Mouse (Mus musculus) activated CD4-positive, CD25-positive, alpha-beta regulatory T cell, adult 4 months (primary cell): ENCODE measurements around the gene Gtpbp8. TPM values are rescaled to one million over a fixed set of nuclear protein-coding genes. Genes with fewer than 3 reads are reported as not detected.

Experiments
- ATAC-seq: one replicate; pipeline ENCODE4 v1.8.0; 2017
- polyA plus RNA-seq, 2 experiments: library from polyadenylated mRNA; unstranded; fragments of 100-300 nt; shearing (Covaris generic); gene quantifications; one replicate each; pipeline ENCODE4 v1.2.1; 2017

Gene Gtpbp8
- polyA plus RNA-seq, 2 experiments from 2014 or later, result 34.5 to 43.4 TPM

DNA sequence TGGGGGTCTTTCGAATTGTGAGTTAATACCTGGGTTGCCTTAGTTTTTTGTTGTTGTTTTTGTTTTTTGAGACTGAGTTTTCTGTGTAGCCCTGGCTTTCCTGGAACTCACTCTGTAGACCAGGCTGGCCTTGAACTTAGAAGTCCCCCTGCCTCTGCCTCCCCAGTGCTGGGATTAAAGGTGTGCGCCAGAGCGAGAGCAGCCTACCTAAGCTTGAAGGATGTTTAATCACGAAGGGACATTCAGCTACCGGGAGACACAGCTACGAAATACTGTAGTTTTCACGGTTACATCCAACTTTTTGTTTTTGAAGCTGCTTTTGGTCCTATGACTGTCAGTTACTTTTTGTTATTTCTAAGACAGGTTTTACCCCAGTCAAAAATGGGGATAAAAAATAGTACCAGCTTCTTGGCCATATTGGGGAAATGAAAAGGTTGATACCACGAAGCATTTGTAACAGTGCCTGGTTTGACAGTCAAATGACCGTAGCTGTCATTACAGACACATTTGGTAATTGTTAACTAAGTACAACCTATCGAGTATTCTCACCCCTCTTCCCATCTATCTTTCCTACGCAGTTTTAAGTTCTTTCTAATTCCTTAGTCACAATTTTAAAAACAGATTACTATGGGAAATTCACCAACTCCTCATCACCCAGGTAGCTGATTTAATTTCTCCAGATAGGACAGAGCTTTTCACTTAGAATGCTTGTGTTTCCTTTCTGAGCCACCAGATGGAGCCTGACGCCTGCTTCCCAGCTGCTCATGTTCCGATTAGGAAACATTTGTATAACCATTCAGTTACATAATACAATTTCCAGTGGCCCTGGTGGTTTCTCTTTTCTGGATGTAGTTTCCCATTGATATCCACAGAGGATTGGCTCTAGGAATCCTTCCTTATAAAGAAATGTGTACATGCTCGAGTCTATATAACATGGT, 20.6 kb downstream of the Gtpbp8 start:
- peak; percentile 53 for ATAC-seq

GRCm38 (mm10) chr16:44724847-44725246, 21.3 kb downstream of the Gtpbp8 start:
- ATAC-seq, result peak; percentile 9

DNA sequence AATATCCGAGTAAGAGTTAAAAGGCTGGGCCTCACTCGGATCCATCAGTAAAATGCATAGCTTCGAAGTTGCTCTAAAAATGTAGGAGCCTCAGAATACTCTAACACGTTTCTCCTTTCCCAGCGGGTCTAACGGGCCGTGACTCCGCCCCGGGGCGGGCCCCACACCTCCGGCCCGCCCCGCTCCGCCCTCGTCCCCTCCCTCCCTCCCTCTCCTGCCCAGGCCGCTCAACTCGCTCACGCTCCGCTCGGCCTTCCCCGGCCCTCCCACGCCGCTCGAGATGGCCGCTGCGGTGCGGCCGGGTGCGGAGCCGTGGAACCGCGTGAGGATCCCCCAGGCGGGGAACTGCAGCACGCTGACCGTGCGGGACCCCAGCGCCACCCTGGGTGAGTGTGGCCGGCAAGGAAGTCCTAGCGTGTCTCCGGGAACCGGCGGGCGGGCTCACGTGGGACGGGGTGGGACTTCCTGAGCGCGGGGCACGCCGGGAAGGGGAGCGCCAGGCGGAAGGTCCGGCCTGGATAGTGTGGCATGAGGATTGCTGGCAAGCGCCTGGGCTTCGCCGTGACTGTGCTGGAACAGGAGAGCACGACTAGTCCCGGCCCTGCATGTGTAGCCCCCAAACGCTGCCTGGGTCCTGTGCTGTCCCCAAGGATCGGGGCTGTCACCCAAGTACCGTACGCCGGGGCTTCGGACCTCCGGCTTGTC, 21.9 kb downstream of the Gtpbp8 start, which contains the start of gene Nepro:
Gene Nepro (plus strand): TSS at position 219 of the 705 bp plus-strand sequence.
- peak; percentile 81 for ATAC-seq

DNA sequence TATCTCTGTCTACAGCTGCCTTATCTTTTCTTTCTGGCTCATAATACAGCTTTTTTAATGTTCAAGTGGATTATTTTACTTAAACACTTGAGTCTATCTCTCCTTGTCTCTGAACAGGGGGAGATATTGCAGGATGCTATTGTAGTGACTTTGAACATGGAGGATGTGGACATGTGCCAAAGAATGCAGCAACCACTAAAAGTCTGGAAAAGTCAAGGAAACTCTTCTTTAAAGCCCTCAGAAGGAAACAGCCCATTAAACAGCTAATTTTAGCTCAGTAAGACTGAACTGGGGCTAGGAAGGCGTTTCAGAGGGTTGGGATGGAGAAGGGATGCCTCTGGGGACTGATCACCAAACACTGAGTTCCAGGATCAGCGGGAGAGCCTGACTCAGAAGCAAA, 23.5 kb downstream of the Gtpbp8 start:
- no peak for ATAC-seq

- no peak for ATAC-seq
Measured at GRCm38 (mm10) chr16:44720518-44720917, 25.6 kb downstream of the Gtpbp8 start.

DNA sequence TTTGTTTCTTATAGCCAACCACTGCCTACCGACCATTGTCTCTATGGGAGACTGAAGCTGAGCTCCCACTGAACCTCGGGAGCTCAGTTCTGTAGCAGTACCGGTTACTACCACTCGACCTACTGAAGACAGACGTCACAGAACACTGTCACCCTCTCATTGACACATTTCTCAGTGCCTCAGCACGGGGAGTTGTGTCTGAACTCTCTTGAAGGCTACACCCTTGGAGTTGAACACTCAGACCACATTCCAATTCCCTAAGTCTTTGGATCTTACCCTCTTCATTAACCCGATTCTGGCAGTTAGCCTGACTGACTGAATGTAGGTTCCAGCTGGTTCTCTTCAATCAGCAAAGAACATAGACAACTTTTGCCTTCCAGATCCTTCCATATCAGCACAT, 26.8 kb downstream of the Gtpbp8 start:
- ATAC-seq, result no peak

DNA sequence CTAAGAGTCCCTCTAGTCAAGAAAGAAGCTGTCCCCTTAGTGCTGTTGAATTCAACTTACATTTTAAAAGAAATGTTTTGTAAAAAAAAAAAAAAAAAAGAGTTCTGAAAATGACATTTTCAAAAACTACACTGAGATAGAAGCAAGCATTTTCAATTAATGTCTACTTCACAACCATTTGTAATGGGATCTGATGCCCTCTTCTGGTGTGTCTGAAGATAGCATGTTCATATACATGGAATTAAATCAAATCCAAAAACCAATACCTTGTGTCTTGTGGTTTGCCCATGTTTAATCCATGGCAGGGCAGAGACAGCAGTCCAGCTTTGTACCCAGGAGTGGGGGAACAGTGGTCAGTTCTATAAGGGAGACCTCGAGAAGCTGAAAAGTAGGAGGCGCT, 28.3 kb downstream of the Gtpbp8 start:
- ATAC-seq, result no peak

DNA sequence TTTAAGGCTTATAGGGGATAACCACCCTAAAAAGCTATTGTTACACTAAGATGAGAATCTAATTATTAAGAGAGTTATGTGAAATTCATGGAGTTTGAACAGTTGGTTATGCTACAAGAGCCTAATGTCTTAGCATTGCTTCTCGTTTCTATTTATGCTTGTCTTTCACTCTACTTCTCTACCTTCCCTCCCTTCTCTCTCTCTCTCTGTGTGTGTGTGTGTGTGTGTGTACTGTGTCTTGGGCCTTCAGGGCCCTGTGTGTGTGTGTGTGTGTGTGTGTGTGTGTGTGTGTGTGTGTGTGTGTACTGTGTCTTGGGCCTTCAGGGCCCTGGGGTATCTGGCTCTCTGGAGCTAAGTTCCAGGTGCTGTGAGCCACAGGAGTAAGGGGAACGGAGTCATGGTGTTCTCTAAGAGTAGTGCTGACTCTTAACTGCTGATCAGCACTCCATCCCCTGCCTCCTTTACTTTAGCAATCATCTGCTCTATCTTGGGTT, 29.0 kb downstream of the Gtpbp8 start:
- no peak for ATAC-seq

- ATAC-seq, result no peak
Measured at GRCm38 (mm10) chr16:44716305-44717140, 29.6 kb downstream of the Gtpbp8 start.

- ATAC-seq, result no peak
Measured at GRCm38 (mm10) chr16:44703458-44703857, 42.7 kb downstream of the Gtpbp8 start.

- ATAC-seq, result no peak
Measured at GRCm38 (mm10) chr16:44702272-44702671, 43.9 kb downstream of the Gtpbp8 start.

- no peak for ATAC-seq
Measured at GRCm38 (mm10) chr16:44701155-44701554, 45.0 kb downstream of the Gtpbp8 start.

GRCm38 (mm10) chr16:44697473-44698205, 48.5 kb downstream of the Gtpbp8 start:
- no peak for ATAC-seq

- no peak for ATAC-seq
Measured at GRCm38 (mm10) chr16:44695859-44696620, 50.1 kb downstream of the Gtpbp8 start.

- no peak for ATAC-seq
Measured at GRCm38 (mm10) chr16:44695214-44695858, 50.8 kb downstream of the Gtpbp8 start.

DNA sequence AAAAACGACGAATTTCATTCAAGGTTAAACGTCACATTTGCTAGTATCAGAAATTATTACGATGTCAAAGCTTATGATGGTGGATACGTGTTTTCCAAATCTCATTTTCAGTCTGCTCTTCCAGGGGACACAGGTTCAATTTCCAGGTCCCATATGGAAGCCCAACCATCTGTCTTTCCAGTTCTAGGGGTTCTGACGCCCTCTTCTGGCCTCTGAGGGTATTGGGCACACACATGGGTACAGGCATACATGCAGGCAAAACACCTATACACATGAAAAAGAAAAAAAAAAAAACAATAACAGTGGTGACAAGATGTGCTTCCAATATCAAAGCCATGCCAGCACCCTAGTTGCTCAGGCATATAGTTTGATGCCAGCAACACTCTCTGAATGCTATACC, 52.5 kb downstream of the Gtpbp8 start:
- no peak for ATAC-seq

DNA sequence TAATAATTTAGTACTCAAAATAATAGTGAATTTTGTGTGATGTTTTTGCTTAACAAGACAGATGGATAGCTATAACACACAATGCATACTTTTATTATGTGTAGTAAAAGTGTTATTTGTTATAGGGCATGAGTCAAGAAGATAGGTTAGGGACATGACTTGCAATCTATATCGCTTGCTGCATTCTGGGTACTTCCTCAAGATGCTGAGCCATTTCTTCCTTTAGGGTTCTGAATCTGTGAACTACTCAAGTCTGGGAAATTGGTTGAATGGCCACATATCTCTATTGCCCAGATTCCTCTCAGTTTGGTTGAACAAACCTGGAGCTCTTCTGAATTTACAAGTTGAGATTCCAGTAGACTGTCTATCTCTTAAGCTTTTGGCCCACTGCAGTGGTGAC, 53.6 kb downstream of the Gtpbp8 start:
- ATAC-seq, result no peak

DNA sequence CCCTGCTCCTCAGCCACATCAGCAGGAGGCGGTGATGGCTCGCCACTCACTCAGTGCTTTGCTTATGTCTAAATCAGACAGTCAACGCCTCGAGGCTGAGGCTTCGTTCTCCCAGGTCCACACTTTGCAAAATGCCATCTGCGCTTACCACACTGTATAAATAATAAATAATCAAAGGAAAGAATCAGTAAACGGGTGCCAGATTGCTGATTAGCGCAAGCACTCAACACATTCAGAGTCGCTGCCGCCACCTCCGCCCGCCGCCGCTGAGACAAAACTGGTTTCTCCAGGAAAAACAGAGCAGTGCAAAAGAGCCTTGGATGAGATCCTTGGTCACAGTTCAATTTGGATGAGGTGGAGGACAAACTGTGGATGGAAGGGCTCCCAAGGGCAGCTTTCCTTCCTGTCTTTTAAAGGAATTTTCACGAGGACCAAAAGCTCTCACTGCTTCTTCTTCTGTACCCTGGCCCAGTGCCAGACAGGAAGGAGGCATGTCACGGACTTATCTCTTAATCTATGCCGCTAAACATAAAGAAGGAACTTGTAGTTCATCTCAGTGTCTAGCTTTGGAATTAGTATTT, 54.5 kb downstream of the Gtpbp8 start:
- ATAC-seq, result peak; percentile 70

- ATAC-seq, result no peak
Measured at GRCm38 (mm10) chr16:44691066-44691465, 55.1 kb downstream of the Gtpbp8 start.

GRCm38 (mm10) chr16:44690501-44690900, 55.7 kb downstream of the Gtpbp8 start:
- no peak for ATAC-seq
